ENCODE assay signal across 9 mouse cellular contexts in the genomic region with DNA sequence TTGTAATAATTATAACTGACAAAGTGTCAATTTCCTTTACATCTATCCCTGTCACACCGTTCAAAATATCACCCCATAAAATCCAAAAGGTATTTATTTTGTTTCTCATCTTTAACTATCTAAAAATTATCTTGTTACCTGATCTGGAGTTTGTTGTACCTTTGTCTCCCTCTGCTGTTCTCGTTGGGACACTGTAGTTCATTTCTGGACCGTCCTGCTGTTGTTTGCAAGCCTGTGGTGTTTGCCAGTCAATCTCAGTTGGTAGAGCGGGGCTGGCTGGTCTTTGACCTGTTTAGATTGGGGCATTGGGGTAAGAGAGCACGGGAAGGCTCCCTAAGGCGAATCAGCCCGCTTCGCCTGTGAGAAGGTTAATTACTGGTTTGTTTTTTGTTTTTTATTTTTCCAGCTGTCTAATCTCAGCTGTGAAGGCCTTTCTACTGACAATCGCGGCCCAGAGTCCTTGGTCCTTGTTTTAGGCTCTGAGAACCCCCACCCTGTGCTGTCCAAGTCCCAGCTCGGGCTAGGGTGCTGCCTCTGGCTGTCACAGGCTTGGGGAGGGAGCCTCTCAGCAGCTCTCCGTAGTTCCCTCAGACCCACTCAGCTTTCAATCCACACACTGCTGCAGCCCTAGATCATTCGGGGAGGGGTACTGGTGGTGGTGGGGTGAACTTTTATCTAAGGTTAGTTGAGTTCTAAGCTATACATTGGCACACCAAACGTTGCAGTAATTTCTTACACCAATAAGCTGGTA. TPM values are rescaled to one million over a fixed set of nuclear protein-coding genes. Genes with fewer than 3 reads are reported as not detected.
DNase-seq lines count a peak whose midpoint lies in the region; ATAC-seq and TF ChIP-seq lines count a peak whose summit lies in the region.
"Had no signal": no experiment of that assay in that cellular context is flagged by ENCODE, and none has a peak within 500 bp of the region (broad histone marks: within the 10 kb centered on the region; RNA-seq: fewer than 3 reads in every experiment).

No protein-coding gene starts in this region.

- H3K79me2 ChIP-seq in liver, adult 2 months (ENCODE audit: control insufficient read depth, insufficient read depth, low read length) = no peaks in the 10 kb centered on the region

- H3K4me2 ChIP-seq in embryonic facial prominence, embryonic 14.5 days (ENCODE audit: low read depth, low read length) = no peak overlapping the region
- no peak overlapping the region for H3K4me2 ChIP-seq in midbrain, postnatal 0 days (ENCODE audit: low read depth, low read length, poor library complexity, severe bottlenecking)

- peak overlapping the region; percentile 73 for H3K9ac ChIP-seq in liver, adult 2 months (ENCODE audit: low read depth, low read length)
- 0 out of 2 replicates have a peak overlapping the region, but pooled peaks have one; percentile 9 for H3K9ac ChIP-seq in embryonic facial prominence, embryonic 14.5 days (ENCODE audit: low read depth, low read length)
- H3K9ac ChIP-seq in midbrain, postnatal 0 days (replicated peaks; ENCODE audit: low read length, poor library complexity, severe bottlenecking) = no peak overlapping the region

- no peaks in the 10 kb centered on the region for H3K9me3 ChIP-seq in embryonic facial prominence, embryonic 14.5 days (ENCODE audit: control insufficient read depth, low read length)
- H3K9me3 ChIP-seq in midbrain, postnatal 0 days (ENCODE audit: low read length) = no peaks in the 10 kb centered on the region

- no peaks in the 10 kb centered on the region for H3K27me3 ChIP-seq in liver, adult 2 months (ENCODE audit: control insufficient read depth, insufficient read depth, low read length)
- H3K27me3 ChIP-seq in embryonic facial prominence, embryonic 14.5 days (replicated peaks; ENCODE audit: control insufficient read depth, insufficient read depth, low read length) = no peaks in the 10 kb centered on the region
- H3K27me3 ChIP-seq in midbrain, postnatal 0 days (ENCODE audit: insufficient read depth, low read length) = no peaks in the 10 kb centered on the region

- WGBS in liver, adult 2 months = 15% methylated on average over 14 of the region's 14 CpGs
- 16% methylated on average over 14 of the region's 14 CpGs for WGBS in embryonic facial prominence, embryonic 14.5 days
- WGBS in midbrain, postnatal 0 days = 22% methylated on average over 14 of the region's 14 CpGs

- peak overlapping the region; percentile 20 for H3K27ac ChIP-seq in liver, adult 2 months (replicated peaks; ENCODE audit: insufficient read depth, low read depth, low read length)
- H3K27ac ChIP-seq in embryonic facial prominence, embryonic 14.5 days (replicated peaks; ENCODE audit: low read depth, low read length) = no peak overlapping the region
- H3K27ac ChIP-seq in midbrain, postnatal 0 days (ENCODE audit: low read depth, low read length) = no peak overlapping the region

- TF ChIP-seq POLR2A in liver, adult 2 months (IDR thresholded peaks at IDR 0.05; ENCODE audit: extremely low read depth, insufficient read depth, low read length) = no peak

- no peak overlapping the region; the same call in 1 of the 2 replicates for H3K4me3 ChIP-seq in liver, adult 2 months (ENCODE audit: insufficient read depth, low read depth, low read length)
- H3K4me3 ChIP-seq in embryonic facial prominence, embryonic 14.5 days (ENCODE audit: low read depth, low read length) = no peak overlapping the region
- no peak overlapping the region for H3K4me3 ChIP-seq in midbrain, postnatal 0 days (ENCODE audit: low read depth, low read length)

- no peaks in the 10 kb centered on the region for H3K36me3 ChIP-seq in liver, adult 2 months (ENCODE audit: control insufficient read depth, insufficient read depth, low read length)
- H3K36me3 ChIP-seq in embryonic facial prominence, embryonic 14.5 days (ENCODE audit: control insufficient read depth, insufficient read depth, low read length) = no peaks in the 10 kb centered on the region
- no peaks in the 10 kb centered on the region for H3K36me3 ChIP-seq in midbrain, postnatal 0 days (ENCODE audit: insufficient read depth, low read length)

- ATAC-seq in CD4-positive, CD25-positive, alpha-beta regulatory T cell, adult 4 months = no peak
- ATAC-seq in embryonic facial prominence, embryonic 14.5 days (ENCODE audit: low read depth) = no peak
- no peak for ATAC-seq in midbrain, postnatal 0 days (ENCODE audit: low FRiP score)
- ATAC-seq in monocyte, adult 5-6 weeks (replicated peaks; ENCODE audit: insufficient number of reproducible peaks, low FRiP score, low TSS enrichment, poor library complexity, severe bottlenecking) = no peak

- peaks cover 2% of the 10 kb centered on the region; the same call in 1 of the 2 replicates for H3K4me1 ChIP-seq in liver, adult 2 months (ENCODE audit: control insufficient read depth, insufficient read depth, low read length)
- no peaks in the 10 kb centered on the region for H3K4me1 ChIP-seq in embryonic facial prominence, embryonic 14.5 days (ENCODE audit: control insufficient read depth, insufficient read depth, low read length)
- no peaks in the 10 kb centered on the region for H3K4me1 ChIP-seq in midbrain, postnatal 0 days (ENCODE audit: insufficient read depth, low read length)

- no peak for TF ChIP-seq CTCF in liver, adult 2 months (IDR thresholded peaks at IDR 0.05; ENCODE audit: low read depth, low read length)
- peak; percentile 71 for TF ChIP-seq CTCF in midbrain, postnatal 0 days (IDR thresholded peaks at IDR 0.05)

- peak; percentile 54 for DNase-seq in CD4-positive, CD25-positive, alpha-beta regulatory T cell, adult 2 months (ENCODE audit: low read depth, low spot score)
- DNase-seq in liver, adult 2 months (ENCODE audit: extremely low read depth, low read depth, low spot score) = peak; percentile 88
- no peak for DNase-seq in liver
- no peak for DNase-seq in embryonic facial prominence, embryonic 14.5 days (ENCODE audit: low spot score)
- peak; percentile 49 for DNase-seq in midbrain, postnatal 0 days (ENCODE audit: low spot score)
- DNase-seq in natural killer cell, adult 2 months (ENCODE audit: low spot score in 2 of 2) = no peak

RNA-seq across cellular contexts. Expression of a gene that starts 16.3 kb away (rescaled TPM):
- polyA plus RNA-seq in CD4-positive, CD25-positive, alpha-beta regulatory T cell, adult 4 months (2017; shearing (Covaris generic)) = 100 to 1,000 TPM; 376 to 396 TPM
- 153 and 159 TPM in 2 replicates for total RNA-seq in liver, adult 2 months (2014; rRNA removed)
- 51.0 and 74.3 TPM in 2 replicates for polyA plus RNA-seq in liver, adult 2 months (2012; rRNA removed)
- 160 and 166 TPM in 2 replicates for polyA plus RNA-seq in embryonic facial prominence, embryonic 14.5 days (2014; fragmentation: Nextera tagmentation; extraction: Ambion mirVana)
- 145 and 222 TPM in 2 replicates for total RNA-seq in midbrain, postnatal 0 days (2014; rRNA removed)
- 108 and 116 TPM in 2 replicates for polyA plus RNA-seq in midbrain, postnatal 0 days (2015; fragmentation: Nextera tagmentation; extraction: Ambion mirVana)
- 575 to 636 TPM (median 578 TPM) in 3 replicates for total RNA-seq in monocyte, adult 5-6 weeks (2017)

RNA-seq across cellular contexts. Expression of a gene that starts 16.5 kb away (rescaled TPM):
- under 1 TPM in 1 of 2 experiments, not detected in 1; 0.22 TPM for polyA plus RNA-seq in CD4-positive, CD25-positive, alpha-beta regulatory T cell, adult 4 months (2017; shearing (Covaris generic))
- 29.6 and 36.4 TPM in 2 replicates for total RNA-seq in liver, adult 2 months (2014; rRNA removed)
- polyA plus RNA-seq in liver, adult 2 months (2012; rRNA removed) = 93.8 and 98.4 TPM in 2 replicates
- polyA plus RNA-seq in embryonic facial prominence, embryonic 14.5 days (2014; fragmentation: Nextera tagmentation; extraction: Ambion mirVana) = 28.3 and 36.4 TPM in 2 replicates
- total RNA-seq in midbrain, postnatal 0 days (2014; rRNA removed) = 2.0 and 2.1 TPM in 2 replicates
- 2.0 and 2.7 TPM in 2 replicates for polyA plus RNA-seq in midbrain, postnatal 0 days (2015; fragmentation: Nextera tagmentation; extraction: Ambion mirVana)
- total RNA-seq in monocyte, adult 5-6 weeks (2017) = 0.64 TPM in 1 of 3 replicates, not detected in the others

RNA-seq across cellular contexts. Expression of a gene that starts 35.3 kb away (rescaled TPM):
- polyA plus RNA-seq in CD4-positive, CD25-positive, alpha-beta regulatory T cell, adult 4 months (2017; shearing (Covaris generic)) = 1 to 10 TPM; 1.5 to 2.0 TPM
- not detected in 2 replicates for total RNA-seq in liver, adult 2 months (2014; rRNA removed)
- polyA plus RNA-seq in liver, adult 2 months (2012; rRNA removed) = not detected in 2 replicates
- 0.55 TPM in 1 of 2 replicates, not detected in the other for polyA plus RNA-seq in embryonic facial prominence, embryonic 14.5 days (2014; fragmentation: Nextera tagmentation; extraction: Ambion mirVana)
- total RNA-seq in midbrain, postnatal 0 days (2014; rRNA removed) = not detected in 2 replicates
- 0.52 TPM in 1 of 2 replicates, not detected in the other for polyA plus RNA-seq in midbrain, postnatal 0 days (2015; fragmentation: Nextera tagmentation; extraction: Ambion mirVana)
- not detected in 3 replicates for total RNA-seq in monocyte, adult 5-6 weeks (2017)
- total RNA-seq: layer of hippocampus, postnatal 14 days had no signal

RNA-seq across cellular contexts. Expression of a gene that starts 52.5 kb away (rescaled TPM):
- polyA plus RNA-seq in CD4-positive, CD25-positive, alpha-beta regulatory T cell, adult 4 months (2017; shearing (Covaris generic)) = 10 to 100 TPM; 40.6 to 51.4 TPM
- 5.7 and 8.2 TPM in 2 replicates for total RNA-seq in liver, adult 2 months (2014; rRNA removed)
- polyA plus RNA-seq in liver, adult 2 months (2012; rRNA removed) = 7.0 and 7.7 TPM in 2 replicates
- 8.9 and 11.0 TPM in 2 replicates for polyA plus RNA-seq in embryonic facial prominence, embryonic 14.5 days (2014; fragmentation: Nextera tagmentation; extraction: Ambion mirVana)
- total RNA-seq in midbrain, postnatal 0 days (2014; rRNA removed) = 13.2 and 16.2 TPM in 2 replicates
- 29.4 and 32.0 TPM in 2 replicates for polyA plus RNA-seq in midbrain, postnatal 0 days (2015; fragmentation: Nextera tagmentation; extraction: Ambion mirVana)
- total RNA-seq in monocyte, adult 5-6 weeks (2017) = 75.3 to 86.8 TPM (median 84.0 TPM) in 3 replicates

RNA-seq across cellular contexts. Expression of a gene that starts 54.9 kb away (rescaled TPM):
- not detected for polyA plus RNA-seq in CD4-positive, CD25-positive, alpha-beta regulatory T cell, adult 4 months (2017; shearing (Covaris generic))
- 0.07 TPM in 1 of 2 replicates, not detected in the other for total RNA-seq in liver, adult 2 months (2014; rRNA removed)
- polyA plus RNA-seq in liver, adult 2 months (2012; rRNA removed) = 0.05 and 0.07 TPM in 2 replicates
- 2.7 and 3.0 TPM in 2 replicates for polyA plus RNA-seq in embryonic facial prominence, embryonic 14.5 days (2014; fragmentation: Nextera tagmentation; extraction: Ambion mirVana)
- total RNA-seq in midbrain, postnatal 0 days (2014; rRNA removed) = 21.5 and 32.7 TPM in 2 replicates
- 16.3 and 21.0 TPM in 2 replicates for polyA plus RNA-seq in midbrain, postnatal 0 days (2015; fragmentation: Nextera tagmentation; extraction: Ambion mirVana)
- not detected in 3 replicates for total RNA-seq in monocyte, adult 5-6 weeks (2017)

Comparison
In these comparisons a context has a peak if more than half of its experiments do, and no peak if none do; other contexts are left out.
1. DNase-seq: peak in CD4-positive, CD25-positive, alpha-beta regulatory T cell, adult 2 months (single experiment), liver, adult 2 months (single experiment) and midbrain, postnatal 0 days (single experiment); none in liver (single experiment), embryonic facial prominence, embryonic 14.5 days (single experiment) and natural killer cell, adult 2 months (0 of 2).